Mouse (Mus musculus) left cerebral cortex, postnatal 36 days (tissue): ENCODE results near the gene Pcca. TPM values are rescaled to one million over a fixed set of nuclear protein-coding genes. Genes with fewer than 3 reads are reported as not detected.

Experiments
- DNase-seq, 2 experiments: peaks; one replicate each; pipeline ENCODE4 v3.0.0; 2021 to 2022; ENCODE audit warnings: low spot score in 2 of 2, mixed read lengths in 1 of 2
- intact Hi-C: fragments of 180-260 bp; cut with DNase I; formaldehyde crosslinking; loops from one replicate; pipeline ENCODE4 v1.15.1; 2025
- total RNA-seq, 2 experiments: library from RNA; stranded (reverse); gene quantifications; 2 replicates each; pipeline ENCODE4 v1.2.3; 2021

Gene Pcca
- total RNA-seq = 10 to 100 TPM; 32.7 to 35.3 TPM

GRCm38 (mm10) chr14:122534017-122534924 is at the start of gene Pcca:
Gene Pcca (plus strand): TSS chr14:122534324.
- peak; percentile 96 for DNase-seq
- intact Hi-C loops = no loop called here

- no peak for DNase-seq
- intact Hi-C loops = no loop called here
These were observed 49.7 kb upstream of the Pcca start for GRCm38 (mm10) chr14:122484458-122484843.

- intact Hi-C loops = loop anchor here (5.0 kb wide), 1 partner anchor 33 kb away; the partner anchor contains the start of gene Gm5089
- no peak for DNase-seq
These were observed 49.1 kb upstream of the Pcca start for GRCm38 (mm10) chr14:122484844-122485551.

- no peak for DNase-seq
- intact Hi-C loops = loop anchor here (5.0 kb wide), 1 partner anchor 33 kb away; the partner anchor contains the start of gene Gm5089
These were observed 48.4 kb upstream of the Pcca start for GRCm38 (mm10) chr14:122485635-122486181.

GRCm38 (mm10) chr14:122486611-122487010 is 47.5 kb upstream of the Pcca start:
- DNase-seq = no peak
- intact Hi-C loops = loop anchor here (5.0 kb wide), 1 partner anchor 34 kb away; the partner anchor contains the start of gene Gm5089

- no peak for DNase-seq
These were observed 46.8 kb upstream of the Pcca start for GRCm38 (mm10) chr14:122487366-122487765.

GRCm38 (mm10) chr14:122489041-122489440 is 45.1 kb upstream of the Pcca start:
- intact Hi-C loops = loop anchor here (5.0 kb wide), 1 partner anchor 37 kb away; the partner anchor contains the start of gene Gm5089

More at GRCm38 (mm10) chr14:122487366-122487765, 46.8 kb upstream of the Pcca start:
- intact Hi-C loops = loop anchor here (5.0 kb wide), 1 partner anchor 35 kb away; the partner anchor contains the start of gene Gm5089

GRCm38 (mm10) chr14:122489686-122490414 is 44.3 kb upstream of the Pcca start:
- intact Hi-C loops = loop anchor here (5.0 kb wide), 2 partner anchors 38 to 387 kb away; partner anchors contain the start of gene Gm5089
- no peak for DNase-seq

More at GRCm38 (mm10) chr14:122489041-122489440, 45.1 kb upstream of the Pcca start:
- DNase-seq = no peak

- DNase-seq = no peak
- intact Hi-C loops = loop anchor here (5.0 kb wide), 1 partner anchor 387 kb away; no protein-coding TSS in a partner anchor
These were observed 43.4 kb upstream of the Pcca start, which contains the start of gene Gm10837 for GRCm38 (mm10) chr14:122490441-122491328. Gene Gm10837 (plus strand): TSS chr14:122490586.

GRCm38 (mm10) chr14:122491521-122491920 is 42.6 kb upstream of the Pcca start:
- intact Hi-C loops = loop anchor here (5.0 kb wide), 1 partner anchor 386 kb away; no protein-coding TSS in a partner anchor
- no peak for DNase-seq

GRCm38 (mm10) chr14:122492015-122492414 is 42.1 kb upstream of the Pcca start:
- intact Hi-C loops = loop anchor here (5.0 kb wide), 1 partner anchor 385 kb away; no protein-coding TSS in a partner anchor

GRCm38 (mm10) chr14:122509058-122509457 is 25.1 kb upstream of the Pcca start:
- no peak for DNase-seq
- intact Hi-C loops = loop anchor here (1.0 kb wide), 1 partner anchor 367 kb away; no protein-coding TSS in a partner anchor

More at GRCm38 (mm10) chr14:122492015-122492414, 42.1 kb upstream of the Pcca start:
- DNase-seq = no peak

- intact Hi-C loops = no loop called here
- no peak for DNase-seq
These were observed 22.6 kb upstream of the Pcca start for GRCm38 (mm10) chr14:122511519-122511918.

GRCm38 (mm10) chr14:122513511-122514036 is 20.6 kb upstream of the Pcca start:
- no peak for DNase-seq
- intact Hi-C loops = loop anchor here (2.0 kb wide), 1 partner anchor 15 kb away; no protein-coding TSS in a partner anchor

GRCm38 (mm10) chr14:122528475-122528874 is 5.6 kb upstream of the Pcca start:
- no peak for DNase-seq
- intact Hi-C loops = loop anchor here (2.0 kb wide), 1 partner anchor 16 kb away; no protein-coding TSS in a partner anchor

GRCm38 (mm10) chr14:122535986-122536385 is 1.9 kb downstream of the Pcca start:
- no peak for DNase-seq
- intact Hi-C loops = no loop called here

- intact Hi-C loops = no loop called here
- DNase-seq = no peak
These were observed 14.3 kb downstream of the Pcca start for GRCm38 (mm10) chr14:122548421-122548820.
